Mouse (Mus musculus): ENCODE results near the gene Slc7a10.

Slc7a10 gene

GRCm38 (mm10) chr7:35185889-35186569 lies at the start of gene Slc7a10:
Gene Slc7a10, plus strand, starts transcription at chr7:35186385.
- DNase-seq (ENCODE audit: low spot score) = no peak

GRCm38 (mm10) chr7:35137524-35137923 lies 48.7 kb upstream of the Slc7a10 start:
- no peak for DNase-seq (ENCODE audit: low spot score)

GRCm38 (mm10) chr7:35138481-35138880 lies 47.7 kb upstream of the Slc7a10 start:
- DNase-seq (ENCODE audit: low spot score) = no peak

- DNase-seq (ENCODE audit: low spot score) = no peak
Measured at GRCm38 (mm10) chr7:35139880-35140279, 46.3 kb upstream of the Slc7a10 start.

- no peak for DNase-seq (ENCODE audit: low spot score)
Measured at GRCm38 (mm10) chr7:35141519-35141918, 44.7 kb upstream of the Slc7a10 start.

GRCm38 (mm10) chr7:35142522-35142921 lies 43.7 kb upstream of the Slc7a10 start:
- no peak for DNase-seq (ENCODE audit: low spot score)

GRCm38 (mm10) chr7:35143864-35144618 lies 42.1 kb upstream of the Slc7a10 start:
- no peak for DNase-seq (ENCODE audit: low spot score)

- DNase-seq (ENCODE audit: low spot score) = no peak
Measured at GRCm38 (mm10) chr7:35145068-35145467, 41.1 kb upstream of the Slc7a10 start.

- no peak for DNase-seq (ENCODE audit: low spot score)
Measured at GRCm38 (mm10) chr7:35146269-35146668, 39.9 kb upstream of the Slc7a10 start.

GRCm38 (mm10) chr7:35149616-35150433 lies 36.4 kb upstream of the Slc7a10 start:
- DNase-seq (ENCODE audit: low spot score) = no peak

GRCm38 (mm10) chr7:35150860-35151259 lies 35.3 kb upstream of the Slc7a10 start:
- no peak for DNase-seq (ENCODE audit: low spot score)

GRCm38 (mm10) chr7:35154449-35154848 lies 31.7 kb upstream of the Slc7a10 start:
- no peak for DNase-seq (ENCODE audit: low spot score)

GRCm38 (mm10) chr7:35156561-35157477 lies 29.4 kb upstream of the Slc7a10 start:
- no peak for DNase-seq (ENCODE audit: low spot score)

GRCm38 (mm10) chr7:35157512-35157911 lies 28.7 kb upstream of the Slc7a10 start:
- no peak for DNase-seq (ENCODE audit: low spot score)

GRCm38 (mm10) chr7:35162443-35162842 lies 23.7 kb upstream of the Slc7a10 start:
- no peak for DNase-seq (ENCODE audit: low spot score)

- DNase-seq (ENCODE audit: low spot score) = no peak
Measured at GRCm38 (mm10) chr7:35163600-35163999, 22.6 kb upstream of the Slc7a10 start.

- DNase-seq (ENCODE audit: low spot score) = no peak
Measured at GRCm38 (mm10) chr7:35164131-35164530, 22.1 kb upstream of the Slc7a10 start.

GRCm38 (mm10) chr7:35166988-35167387 lies 19.2 kb upstream of the Slc7a10 start:
- no peak for DNase-seq (ENCODE audit: low spot score)

GRCm38 (mm10) chr7:35167925-35168324 lies 18.3 kb upstream of the Slc7a10 start:
- DNase-seq (ENCODE audit: low spot score) = no peak

GRCm38 (mm10) chr7:35169341-35169740 lies 16.8 kb upstream of the Slc7a10 start:
- peak; percentile 94 for DNase-seq (ENCODE audit: low spot score)

- DNase-seq (ENCODE audit: low spot score) = peak; percentile 82
Measured at GRCm38 (mm10) chr7:35171867-35172382, 14.3 kb upstream of the Slc7a10 start.

Measured in ovary, postnatal 14 days (tissue).